Mouse (Mus musculus): ENCODE results near the gene Cdh23.

The Cdh23 gene

DNA sequence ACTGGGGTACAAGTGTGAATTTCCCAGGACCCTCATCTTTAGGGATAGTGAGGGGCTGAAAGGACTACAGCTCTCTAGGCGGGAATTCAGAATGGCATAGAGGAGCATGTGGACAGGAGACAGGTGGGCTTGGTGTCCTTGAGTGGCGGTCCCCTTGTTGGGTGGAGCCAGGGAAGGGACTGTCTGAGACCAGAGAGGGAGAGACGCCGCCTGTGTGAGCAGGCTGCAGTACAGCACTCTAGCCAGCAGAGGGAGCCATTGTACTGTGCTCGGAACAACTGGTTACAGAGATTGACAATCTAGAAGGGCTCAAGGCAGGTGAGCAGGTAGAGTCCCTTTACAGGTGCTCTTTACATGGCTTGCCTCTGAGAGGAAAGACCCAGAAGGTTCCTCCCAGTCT, 288.5 kb downstream of the Cdh23 start:
- intact Hi-C loops (cut with DNase I), result loop anchor here (2.0 kb wide), 1 partner anchor 101 kb away; no protein-coding TSS in a partner anchor

DNA sequence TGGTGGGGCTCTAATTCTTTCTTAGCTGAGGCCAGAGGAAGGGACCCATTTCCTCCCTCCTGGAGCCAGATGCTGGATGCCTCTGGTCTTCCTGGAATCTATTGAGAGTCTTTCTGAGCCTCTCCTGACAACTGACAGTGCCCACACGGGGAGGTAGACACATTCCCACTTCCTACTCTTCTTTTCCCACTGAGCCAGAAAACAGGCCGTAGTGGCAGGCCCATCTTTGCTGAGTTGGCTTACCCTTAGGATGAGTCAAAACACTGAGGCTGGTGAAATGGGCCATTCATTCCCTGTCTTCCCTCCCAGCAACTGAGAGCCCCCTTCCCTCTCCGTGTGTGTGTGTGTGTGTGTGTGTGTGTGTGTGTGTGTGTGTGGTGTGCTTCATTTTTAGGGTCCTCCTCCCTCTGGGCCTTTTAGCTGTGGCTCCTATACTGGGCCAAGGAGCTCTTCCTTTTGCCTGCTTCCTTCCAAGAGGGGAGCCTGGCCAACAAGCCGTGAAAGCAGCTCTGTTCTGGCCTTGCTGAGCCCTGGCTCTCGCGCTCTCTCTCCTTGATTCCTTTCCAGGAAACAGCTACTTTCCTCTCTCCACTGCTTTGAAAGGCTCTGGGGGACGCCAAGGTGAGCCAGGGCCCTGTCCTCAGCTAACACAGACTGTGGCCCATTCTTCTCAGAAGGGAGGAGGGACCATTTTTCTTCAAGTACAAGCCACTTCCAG, 290.7 kb downstream of the Cdh23 start:
- intact Hi-C loops (cut with DNase I), result no loop called here

DNA sequence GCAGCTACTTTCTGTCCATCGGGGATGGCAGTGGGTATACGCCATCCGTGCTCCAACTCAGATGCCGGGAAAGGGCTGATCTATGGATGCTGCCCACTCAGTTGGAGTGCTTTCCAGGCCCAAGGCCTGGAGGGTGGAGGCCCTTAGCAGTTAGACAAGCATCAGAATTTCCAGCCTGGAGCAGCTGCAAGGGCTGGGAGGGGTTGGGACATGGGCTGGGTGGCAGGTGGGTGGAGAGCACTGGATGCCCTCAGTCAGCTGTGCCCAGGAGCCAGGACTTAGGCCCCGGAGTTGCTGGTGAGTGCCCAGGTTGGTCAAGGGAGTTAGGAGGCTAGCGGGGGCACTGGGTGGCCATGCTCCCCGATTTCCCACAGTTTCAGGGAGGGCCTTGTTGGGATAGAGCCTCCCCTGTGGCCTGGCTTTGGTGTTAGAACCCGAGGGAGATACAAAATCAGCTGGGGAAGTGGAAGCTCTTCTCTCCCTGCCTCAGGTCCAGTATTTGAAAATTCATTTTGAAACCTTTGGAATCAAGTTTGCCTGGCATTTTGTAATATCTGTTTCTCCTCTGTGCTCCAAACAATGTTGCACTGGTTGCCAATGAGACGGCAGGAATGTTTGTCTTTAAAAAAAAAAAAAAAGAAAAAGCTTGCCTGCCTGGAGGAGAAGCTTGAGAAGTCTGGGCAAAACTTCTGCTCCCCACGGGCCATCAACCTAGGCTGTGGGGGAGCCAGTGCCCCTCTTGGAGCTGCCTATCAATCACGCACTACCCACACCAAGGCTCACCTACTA, 295.6 kb downstream of the Cdh23 start:
- intact Hi-C loops (cut with DNase I), result no loop called here

DNA sequence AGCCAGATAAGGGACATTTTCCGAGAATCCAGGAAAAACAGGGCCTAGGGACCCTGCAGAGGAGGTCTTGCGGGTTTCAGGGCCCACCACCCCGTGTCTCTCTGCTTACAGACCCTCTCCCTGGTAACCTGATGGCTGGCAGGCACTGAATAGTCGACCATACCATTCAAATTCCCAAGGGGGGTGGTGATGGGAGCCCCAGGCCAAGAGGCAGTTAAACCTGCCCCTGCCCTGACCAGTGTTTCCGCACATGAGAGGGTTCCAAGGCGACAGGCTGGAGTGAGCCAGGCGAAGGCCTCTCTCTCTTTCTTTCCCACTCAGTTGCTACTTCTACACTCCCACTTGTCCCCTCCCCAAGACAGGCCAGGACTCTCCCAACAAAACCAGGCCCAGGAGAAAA, 296.8 kb downstream of the Cdh23 start, which contains the start of gene Gm17455:
Gene Gm17455 (plus strand): TSS at position 278 of the 400 bp plus-strand sequence.
- intact Hi-C loops (cut with DNase I), result no loop called here

DNA sequence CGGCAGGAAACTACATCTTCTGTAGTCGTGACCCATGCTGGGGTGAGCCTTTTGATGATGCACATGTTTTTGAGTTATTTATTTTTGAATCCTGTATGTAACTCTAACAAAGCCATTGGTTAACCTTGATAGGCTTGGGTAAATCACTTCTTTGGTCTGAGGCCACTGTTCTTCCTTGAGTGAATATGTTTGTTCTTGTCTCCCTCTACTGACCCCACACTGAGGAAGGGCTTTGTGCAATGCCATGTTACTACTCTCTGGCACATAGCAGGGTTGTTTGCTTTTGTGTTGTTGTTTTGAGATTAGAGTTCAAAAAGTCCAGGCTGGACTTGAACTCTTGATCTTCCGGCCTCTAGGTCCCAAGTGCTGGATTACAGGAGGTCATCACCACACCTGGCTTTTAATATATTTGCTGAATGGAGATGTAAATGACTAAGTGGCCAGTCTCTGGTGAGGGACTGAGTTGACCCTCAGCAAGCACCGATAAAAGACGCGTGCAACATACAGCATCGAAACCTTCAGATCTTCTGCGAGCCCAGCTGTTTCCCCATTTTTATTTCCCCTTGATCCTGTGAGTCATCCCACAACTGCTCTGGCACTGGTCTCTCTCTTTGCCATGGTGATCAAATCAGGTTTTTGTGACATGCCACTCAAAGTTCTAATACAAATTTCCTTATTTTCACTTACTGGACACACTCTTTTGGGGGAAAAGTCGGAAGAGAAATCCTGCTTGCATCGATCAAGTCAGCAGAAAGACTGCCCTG, 298.1 kb downstream of the Cdh23 start:
- intact Hi-C loops (cut with DNase I), result no loop called here

- intact Hi-C loops (cut with DNase I), result no loop called here
Observed at GRCm38 (mm10) chr10:60395605-60396004, 300.7 kb downstream of the Cdh23 start.

GRCm38 (mm10) chr10:60394936-60395335, 301.4 kb downstream of the Cdh23 start:
- intact Hi-C loops (cut with DNase I), result no loop called here

- intact Hi-C loops (cut with DNase I), result no loop called here
Observed at GRCm38 (mm10) chr10:60391661-60392060, 304.6 kb downstream of the Cdh23 start.

DNA sequence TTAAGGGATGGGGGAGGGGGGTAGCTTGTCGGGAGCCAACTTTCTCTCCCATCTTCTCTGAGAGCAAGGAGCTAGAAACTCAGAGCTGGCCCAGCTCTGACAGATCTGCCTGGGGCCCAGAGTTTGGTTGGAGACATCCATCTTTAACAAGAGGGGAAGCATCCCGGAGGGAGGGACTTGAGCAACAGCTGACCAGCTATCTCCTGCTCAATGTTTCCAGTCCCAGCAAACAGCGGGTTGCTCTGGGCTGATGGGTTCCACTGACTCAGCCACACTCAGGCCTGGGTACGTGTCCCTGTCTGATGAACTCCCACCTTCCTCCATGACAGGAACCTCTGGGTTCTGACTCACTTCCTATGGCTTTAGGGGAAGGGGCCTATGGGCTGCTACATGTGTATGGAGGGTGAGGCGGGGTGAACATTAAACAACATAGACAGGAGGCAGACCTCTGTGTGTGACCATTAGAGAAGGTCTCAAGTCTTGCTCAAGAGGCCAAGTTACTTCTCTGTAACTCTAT, 305.3 kb downstream of the Cdh23 start:
- intact Hi-C loops (cut with DNase I), result no loop called here

GRCm38 (mm10) chr10:60390177-60390903, 305.9 kb downstream of the Cdh23 start:
- intact Hi-C loops (cut with DNase I), result no loop called here

DNA sequence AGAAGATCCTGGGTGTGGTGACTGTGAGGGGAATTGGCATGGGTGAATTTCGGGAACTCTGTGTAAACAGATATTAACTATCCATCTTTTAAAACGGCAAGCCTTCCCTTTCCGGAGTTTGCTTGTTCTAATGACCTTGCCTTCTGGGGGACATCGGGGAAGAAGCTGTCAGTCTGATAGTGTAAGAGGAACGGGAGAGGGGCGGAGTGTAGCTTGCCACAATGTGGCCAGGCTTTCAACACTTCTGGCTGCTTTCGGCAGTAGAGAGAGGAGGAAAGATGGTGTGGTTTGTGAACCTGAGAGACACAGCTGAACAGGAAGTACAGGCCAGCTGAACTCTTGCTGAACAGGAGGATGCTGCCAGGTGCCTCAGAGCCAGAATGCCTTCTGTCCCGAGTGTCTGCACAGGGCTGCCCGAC, 306.8 kb downstream of the Cdh23 start:
- intact Hi-C loops (cut with DNase I), result no loop called here

DNA sequence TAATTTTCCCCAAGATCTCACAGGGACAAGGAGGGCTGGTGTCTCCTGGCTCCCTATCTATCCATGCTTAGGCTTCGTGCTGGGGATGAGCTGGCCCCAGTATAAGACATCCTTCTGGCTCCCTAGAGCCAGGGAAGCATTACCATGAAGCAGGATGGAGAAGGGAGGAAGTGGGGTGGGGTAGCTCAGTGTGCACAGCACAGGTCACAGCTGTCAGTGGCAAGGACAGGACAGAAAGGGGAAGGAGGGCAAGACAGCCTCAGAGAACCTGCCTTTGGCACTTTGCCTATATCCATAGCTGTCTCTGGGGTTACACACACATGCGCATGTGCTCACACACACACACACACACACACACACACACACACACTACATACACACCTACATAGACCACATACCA, 308.0 kb downstream of the Cdh23 start:
- intact Hi-C loops (cut with DNase I), result no loop called here

DNA sequence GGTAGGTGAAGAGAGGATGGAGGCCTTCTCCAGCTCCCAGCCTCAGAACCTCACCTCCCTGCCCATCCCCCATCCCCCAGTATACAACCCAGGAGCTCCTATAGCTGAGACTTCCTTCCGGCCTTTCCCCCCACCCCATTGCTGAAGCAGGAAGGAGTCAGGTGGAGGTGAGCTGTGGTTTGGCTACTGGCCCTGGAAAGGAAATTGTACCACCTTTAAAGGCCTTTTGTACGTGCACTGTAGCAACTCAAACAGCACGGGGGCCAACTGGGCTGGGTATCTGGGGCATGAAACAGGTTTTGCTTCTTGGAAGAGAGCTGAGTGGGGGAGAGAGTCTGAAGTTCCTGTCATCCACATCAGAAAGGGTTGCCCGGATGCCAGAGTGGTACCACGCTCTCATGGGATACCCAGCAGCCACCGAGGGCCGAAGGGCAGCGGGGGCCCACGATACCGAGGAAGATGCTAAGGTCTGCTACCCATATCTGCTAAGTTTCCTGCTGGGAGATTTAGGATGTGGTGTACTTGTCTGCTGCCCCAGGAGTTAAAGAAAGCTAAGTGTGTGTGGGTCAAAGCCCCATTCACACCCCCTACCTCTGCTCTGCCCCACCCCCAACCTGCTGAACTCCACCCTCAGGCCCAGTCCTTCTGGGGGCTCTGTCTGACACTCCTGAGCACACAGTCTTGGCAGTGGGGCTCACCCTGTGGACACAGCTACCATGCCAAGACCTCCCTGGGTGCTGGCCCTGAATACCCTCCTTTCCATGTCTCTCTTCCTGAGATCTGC, 315.0 kb downstream of the Cdh23 start:
- intact Hi-C loops (cut with DNase I), result no loop called here

- intact Hi-C loops (cut with DNase I), result no loop called here
Observed at GRCm38 (mm10) chr10:60380229-60380628, 316.1 kb downstream of the Cdh23 start.

GRCm38 (mm10) chr10:60379419-60379957, 316.8 kb downstream of the Cdh23 start:
- intact Hi-C loops (cut with DNase I), result no loop called here

GRCm38 (mm10) chr10:60376704-60377103, 319.6 kb downstream of the Cdh23 start:
- intact Hi-C loops (cut with DNase I), result no loop called here

GRCm38 (mm10) chr10:60373937-60374578, 322.2 kb downstream of the Cdh23 start:
- intact Hi-C loops (cut with DNase I), result no loop called here

- intact Hi-C loops (cut with DNase I), result no loop called here
Observed at GRCm38 (mm10) chr10:60373543-60373936, 322.8 kb downstream of the Cdh23 start.
